Mouse (Mus musculus): ENCODE results near the gene Pros1. TPM values are rescaled to one million over a fixed set of nuclear protein-coding genes. Genes with fewer than 3 reads are reported as not detected.

Gene Pros1
- polyA plus RNA-seq (2012; rRNA removed): 1.0 and 1.7 TPM in 2 replicates

DNA sequence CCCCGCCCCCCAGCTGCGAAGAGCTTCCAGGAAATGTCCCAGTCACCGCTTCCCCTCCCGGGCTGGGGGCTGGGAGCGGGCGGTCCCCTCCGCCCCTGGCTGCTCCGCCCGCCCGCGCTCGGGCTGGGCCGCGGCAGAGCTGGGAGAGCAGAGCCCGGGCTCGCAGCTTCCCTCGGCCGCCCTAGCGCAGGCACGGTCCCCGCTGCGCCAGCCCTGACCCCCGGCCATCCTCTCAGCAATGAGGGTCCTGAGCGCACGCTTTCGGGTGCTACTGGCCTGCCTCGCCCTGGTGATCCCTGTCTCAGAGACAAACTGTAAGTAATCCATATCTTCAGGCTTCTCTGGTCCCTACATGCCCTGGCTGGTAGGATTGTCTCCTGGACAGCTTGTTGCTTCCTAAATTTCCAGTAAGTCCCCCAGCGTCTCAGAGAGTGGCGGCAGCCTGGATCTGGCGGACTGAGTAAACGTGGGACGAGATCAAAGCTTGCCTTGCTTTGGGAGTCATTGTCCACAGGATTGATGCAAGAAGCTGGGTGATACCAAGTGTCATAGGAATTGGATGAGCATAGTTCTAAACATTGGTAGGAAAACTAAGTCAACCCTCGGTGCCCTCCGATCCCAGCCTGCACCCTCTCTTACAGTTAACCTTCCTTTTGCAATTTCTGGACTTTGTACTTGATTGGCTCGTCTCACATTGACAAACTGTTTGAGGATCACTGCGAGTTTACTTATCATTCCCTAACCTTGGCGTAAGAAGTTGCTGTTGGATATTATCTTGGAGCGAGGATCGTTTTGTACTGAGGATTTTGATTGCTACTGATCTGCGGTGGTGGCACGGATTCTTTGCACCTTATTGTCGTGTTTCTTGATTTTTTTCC lies at the start of gene Pros1:
Pros1 (plus strand) TSS at position 117 of the 878 bp plus-strand sequence.

DNA sequence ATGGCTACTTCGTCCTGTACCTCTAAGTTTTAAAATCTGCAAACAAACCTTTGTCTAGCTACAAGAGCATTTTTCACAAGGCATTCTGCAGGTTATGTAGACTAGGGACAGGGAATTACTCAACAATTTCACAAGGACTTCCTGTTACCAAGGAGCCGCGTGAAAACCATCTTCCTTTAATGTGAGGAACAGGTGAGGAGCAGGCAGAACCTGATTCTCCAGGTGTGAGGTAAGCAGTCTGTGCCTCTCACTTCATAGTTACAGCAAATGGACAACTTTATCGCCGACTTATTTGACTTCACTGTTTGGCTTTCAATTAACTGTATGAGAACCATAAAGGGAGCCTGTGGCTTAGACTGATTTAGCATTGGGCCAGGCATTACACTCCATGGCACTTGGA lies 39.6 kb upstream of the Pros1 start, which contains the start of gene Stx19:
Stx19 (plus strand) TSS at position 186 of the 400 bp plus-strand sequence.

DNA sequence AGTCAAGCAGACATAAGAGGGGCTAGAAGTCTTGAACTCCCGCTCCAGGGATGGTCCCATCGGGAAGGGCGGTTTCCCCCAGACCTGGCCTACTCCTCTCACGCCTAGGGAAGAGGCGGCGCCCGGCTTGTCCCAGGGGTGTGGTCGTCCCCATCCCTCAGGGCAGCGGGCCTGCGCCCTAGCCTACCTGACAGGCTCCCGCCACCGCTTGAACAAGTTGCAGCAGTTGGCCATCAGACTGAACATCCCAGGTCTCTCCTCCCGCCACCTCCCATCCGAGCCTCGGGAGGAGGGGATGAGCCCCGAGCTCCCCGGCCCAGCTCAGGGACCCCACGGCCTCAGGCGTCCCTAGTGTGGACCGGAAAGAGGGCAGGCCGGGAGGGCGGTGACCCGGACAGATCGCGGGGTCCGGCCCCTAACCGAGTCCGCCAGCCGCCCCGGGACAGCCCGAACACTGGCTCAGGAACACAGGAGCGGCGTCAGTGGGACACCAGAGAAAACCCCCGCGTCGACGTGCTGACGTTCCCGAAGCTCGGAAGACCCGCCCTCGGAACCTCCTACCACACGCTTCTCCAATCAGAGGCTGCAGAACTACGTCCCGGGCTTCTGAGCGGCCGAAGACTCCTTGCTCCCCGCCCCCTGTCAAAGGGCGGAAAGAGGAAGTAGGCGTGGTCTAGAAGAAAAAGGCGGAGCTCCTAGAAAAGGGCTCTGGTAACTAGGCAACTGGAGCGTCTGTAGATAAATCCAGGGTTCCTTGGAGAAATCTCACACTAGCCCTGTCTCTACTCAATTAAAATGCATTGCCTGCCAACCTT lies 7.4 kb upstream of the Pros1 start, which contains the start of gene Arl13b:
Arl13b (minus strand) TSS at position 543 of the 815 bp plus-strand sequence.

Other genes with a start within 250 kb of the Pros1 start
- 1.9 and 3.9 TPM in 2 replicates for gene Nsun3, start 67.5 kb upstream of the Pros1 start, polyA plus RNA-seq (2012; rRNA removed)
- 0.26 and 0.39 TPM in 2 replicates for gene Stx19, start 39.6 kb upstream of the Pros1 start, polyA plus RNA-seq (2012; rRNA removed)
- gene Arl13b, start 7.3 kb upstream of the Pros1 start, polyA plus RNA-seq (2012; rRNA removed): 1.0 and 3.5 TPM in 2 replicates

All from stomach, adult 2 months (tissue).